Mouse (Mus musculus): ENCODE results near the gene Mchr1. TPM values are rescaled to one million over a fixed set of nuclear protein-coding genes. Genes with fewer than 3 reads are reported as not detected.
"Not testable (repeated sequence)": the region's sequence is repeated elsewhere in the genome, so short reads cannot be mapped to it uniquely, and the experiment has no call there.

The Mchr1 gene
- polyA plus RNA-seq, 1 experiment from 2014 or later, result 1.8 TPM

DNA sequence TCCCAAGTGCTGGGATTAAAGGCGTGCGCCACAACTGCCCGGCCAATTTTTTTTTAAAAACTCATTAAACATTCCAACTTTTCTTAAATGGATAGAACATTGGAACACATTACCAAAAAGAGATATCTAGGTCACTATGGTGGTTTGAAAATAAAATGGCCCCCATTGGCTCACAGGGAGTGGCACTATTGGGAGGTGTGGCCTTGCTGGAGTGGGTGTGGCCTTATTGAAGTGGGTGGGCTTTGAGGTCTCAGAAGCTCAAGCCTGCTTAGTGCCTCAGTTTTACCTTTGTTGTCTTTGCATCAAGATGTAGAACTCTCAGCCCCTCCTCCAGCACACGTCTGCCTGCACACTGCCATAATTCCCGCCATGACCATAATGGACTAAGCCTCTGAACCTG is 32.8 kb upstream of the Mchr1 start:
- Histone ChIP-seq H3K27me3 (no peaks in the 10 kb centered on the region), H3K9me3 (no peaks in the 10 kb centered on the region), H3K4me3 (no peak overlapping the region), H3K4me1 (no peaks in the 10 kb centered on the region), H3K27ac (replicated peaks) (no peak overlapping the region), H3K4me2 (replicated peaks) (no peak overlapping the region), H3K9ac (replicated peaks) (no peak overlapping the region), H3K36me3 (no peaks in the 10 kb centered on the region)
- WGBS, result 93% methylated on average over 5 of the region's 5 CpGs
- ATAC-seq (replicated peaks), result no peak

DNA sequence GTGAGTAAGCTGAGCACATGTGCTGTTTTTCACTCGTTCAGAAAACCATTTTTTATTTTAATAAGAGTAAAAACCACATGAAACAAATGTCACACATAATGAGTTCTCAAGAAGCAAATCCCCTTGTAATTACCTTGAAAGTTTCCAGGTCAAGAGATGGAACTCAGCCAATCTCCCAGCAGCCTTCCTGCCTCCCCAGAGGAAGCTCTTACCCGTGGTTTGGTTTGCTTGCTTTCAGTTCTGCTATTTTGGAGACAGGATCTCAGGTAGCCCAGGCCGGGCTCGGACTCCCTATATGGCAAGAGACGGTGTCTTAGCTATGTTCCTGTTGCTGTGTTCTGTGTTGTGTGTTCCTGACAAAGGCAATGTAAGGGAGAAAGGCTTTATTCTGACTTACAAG is 24.8 kb upstream of the Mchr1 start:
- no peaks in the 10 kb centered on the region for H3K27me3 ChIP-seq
- H3K9me3 ChIP-seq, result no peaks in the 10 kb centered on the region
- no peak overlapping the region for H3K27ac ChIP-seq (replicated peaks)
- no peaks in the 10 kb centered on the region for H3K4me1 ChIP-seq
- H3K9ac ChIP-seq (replicated peaks), result no peak overlapping the region
- H3K36me3 ChIP-seq, result no peaks in the 10 kb centered on the region
- ATAC-seq (replicated peaks), result no peak
- WGBS, result 72% methylated on average over 5 of the region's 5 CpGs
- no peak overlapping the region for H3K4me3 ChIP-seq
- no peak overlapping the region for H3K4me2 ChIP-seq (replicated peaks)

DNA sequence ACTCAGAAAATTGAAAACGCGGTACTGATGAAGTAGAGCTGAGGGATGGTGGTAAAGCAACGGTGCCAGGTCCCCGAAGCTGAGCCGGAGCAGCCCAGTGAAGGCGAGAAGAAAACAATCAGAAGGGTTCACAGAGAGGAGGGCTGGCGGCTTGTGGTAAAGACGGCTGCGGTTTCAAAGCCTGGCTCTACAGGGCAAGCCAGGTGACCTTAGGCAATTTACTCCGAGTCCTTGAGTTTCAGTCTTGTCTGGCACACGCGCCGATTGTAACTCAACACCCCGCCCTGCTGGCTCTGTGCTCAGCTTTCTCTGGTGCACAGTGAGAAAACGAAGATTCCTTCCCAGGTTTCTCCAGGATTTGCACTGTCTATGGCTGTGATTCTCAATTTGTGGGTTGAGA is 22.3 kb upstream of the Mchr1 start:
- no peak overlapping the region for H3K4me2 ChIP-seq (replicated peaks)
- no peaks in the 10 kb centered on the region for H3K9me3 ChIP-seq
- H3K4me1 ChIP-seq, result no peaks in the 10 kb centered on the region
- no peak for ATAC-seq (replicated peaks)
- no peak overlapping the region for H3K27ac ChIP-seq (replicated peaks)
- H3K4me3 ChIP-seq, result no peak overlapping the region
- no peak overlapping the region for H3K9ac ChIP-seq (replicated peaks)
- WGBS, result 72% methylated on average over 15 of the region's 15 CpGs
- H3K36me3 ChIP-seq, result no peaks in the 10 kb centered on the region
- H3K27me3 ChIP-seq, result no peaks in the 10 kb centered on the region

DNA sequence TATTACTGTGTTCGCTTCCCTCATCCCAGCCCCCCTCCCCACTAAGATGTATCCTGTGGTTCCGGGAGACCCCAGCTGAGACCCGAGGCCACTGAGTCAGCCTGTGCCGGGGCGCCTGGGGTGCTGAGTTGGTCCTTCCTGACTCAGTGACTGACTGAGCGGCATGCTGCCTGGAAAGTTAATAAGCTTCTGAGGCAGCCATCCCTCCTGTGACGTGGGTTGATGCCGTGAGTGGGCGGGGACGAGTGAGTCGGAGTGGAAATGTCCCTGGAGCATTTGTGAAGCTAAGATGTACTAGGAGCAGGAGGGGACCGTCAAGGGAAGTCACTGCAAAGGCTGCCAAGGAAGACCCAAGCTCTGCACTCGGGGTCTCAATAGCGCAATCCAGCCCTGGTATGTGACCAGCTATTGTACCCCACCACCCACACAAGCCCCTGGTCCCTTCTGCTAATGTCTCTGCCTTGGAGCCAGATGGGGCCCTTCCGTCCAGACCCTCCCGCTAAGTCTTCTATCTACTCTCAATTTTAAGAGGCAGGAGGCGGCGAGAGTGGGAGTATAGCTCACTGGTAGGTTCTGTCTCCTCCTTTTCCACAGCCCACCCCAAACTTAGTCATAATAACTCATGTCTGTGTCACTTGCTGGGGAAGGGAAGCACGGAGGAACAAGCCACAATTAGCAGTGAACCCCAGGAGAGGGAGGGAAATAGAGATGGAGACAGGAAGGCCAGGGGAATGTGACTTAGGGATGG is 18.2 kb upstream of the Mchr1 start:
- H3K4me1 ChIP-seq, result no peaks in the 10 kb centered on the region
- 85% methylated on average over 19 of the region's 19 CpGs for WGBS
- no peak for ATAC-seq (replicated peaks)

DNA sequence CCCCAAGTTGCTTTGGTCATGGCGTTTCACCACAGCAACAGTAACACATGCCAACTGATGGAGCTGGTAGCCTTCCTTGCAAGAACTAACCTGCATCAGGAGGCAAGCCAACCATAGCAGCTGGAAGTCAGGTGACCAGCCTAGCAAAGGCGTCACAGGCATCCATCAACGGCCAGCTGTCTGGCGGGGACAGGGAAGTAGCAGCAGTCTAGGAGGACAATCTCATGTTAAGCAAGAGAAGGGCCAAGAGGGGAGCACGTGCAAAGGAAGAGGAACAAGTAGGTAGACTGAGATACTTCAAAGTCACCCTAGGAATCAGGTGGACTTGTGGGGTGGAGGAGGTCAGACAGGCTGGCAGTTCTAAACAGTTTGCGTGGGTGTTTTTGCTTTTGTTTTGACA is 16.2 kb upstream of the Mchr1 start:
- H3K4me1 ChIP-seq, result no peaks in the 10 kb centered on the region
- H3K36me3 ChIP-seq, result no peaks in the 10 kb centered on the region
- H3K27ac ChIP-seq (replicated peaks), result no peak overlapping the region
- H3K9ac ChIP-seq (replicated peaks), result no peak overlapping the region
- WGBS, result 80% methylated on average over 6 of the region's 6 CpGs
- no peak overlapping the region for H3K4me3 ChIP-seq
- no peaks in the 10 kb centered on the region for H3K9me3 ChIP-seq
- H3K4me2 ChIP-seq (replicated peaks), result no peak overlapping the region
- no peaks in the 10 kb centered on the region for H3K27me3 ChIP-seq
- ATAC-seq (replicated peaks), result no peak

More for the DNA sequence above, 18.2 kb upstream of the Mchr1 start:
- Histone ChIP-seq H3K9ac (replicated peaks) (no peak overlapping the region), H3K27me3 (no peaks in the 10 kb centered on the region), H3K27ac (replicated peaks) (no peak overlapping the region), H3K4me2 (replicated peaks) (no peak overlapping the region), H3K4me3 (no peak overlapping the region), H3K9me3 (no peaks in the 10 kb centered on the region), H3K36me3 (no peaks in the 10 kb centered on the region)

DNA sequence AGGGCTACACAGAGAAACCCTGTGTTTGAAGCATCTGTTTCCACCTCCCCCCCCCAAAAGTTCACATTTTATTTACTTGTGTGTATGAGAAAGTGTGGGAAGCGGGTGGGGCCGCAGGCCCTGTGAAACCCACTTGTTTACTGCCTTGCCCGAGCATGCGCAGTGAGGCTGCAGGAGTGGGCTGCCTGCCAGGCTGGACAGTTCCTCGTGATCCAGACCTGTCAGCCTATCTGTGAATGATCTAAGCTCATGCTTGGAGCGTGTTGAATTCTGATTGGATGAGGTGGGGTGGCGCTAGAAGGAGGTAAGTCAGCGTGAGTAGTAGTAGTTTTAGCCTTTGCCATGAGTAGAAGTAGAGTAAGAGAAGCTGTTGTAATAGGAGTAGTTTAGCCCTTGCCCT is 15.2 kb upstream of the Mchr1 start:
- H3K4me1 ChIP-seq; H3K27me3 ChIP-seq; ATAC-seq (replicated peaks); H3K27ac ChIP-seq (replicated peaks); H3K4me3 ChIP-seq; H3K9me3 ChIP-seq; H3K36me3 ChIP-seq; H3K4me2 ChIP-seq (replicated peaks); H3K9ac ChIP-seq (replicated peaks): not testable (repeated sequence)
- WGBS, result 73% methylated on average over 8 of the region's 8 CpGs

DNA sequence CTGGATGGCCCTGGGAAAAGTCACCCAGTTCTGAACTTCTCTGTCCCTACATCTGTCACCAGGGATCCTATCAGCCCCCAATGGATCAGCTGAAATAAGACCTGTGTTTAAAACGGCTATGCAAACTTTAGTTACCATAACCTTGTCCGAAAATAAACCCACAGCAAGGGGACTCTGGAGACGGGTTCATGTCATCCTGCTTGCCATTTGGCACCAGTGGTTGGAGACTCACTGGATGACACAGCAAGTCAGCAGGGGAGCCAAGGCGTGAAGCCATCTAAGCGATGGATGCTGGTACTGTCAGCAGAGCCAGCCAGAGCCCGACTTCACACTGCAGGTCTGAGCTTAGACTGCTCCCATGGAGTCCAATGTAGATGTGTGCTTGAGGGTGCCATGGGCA is 13.9 kb upstream of the Mchr1 start:
- no peak overlapping the region for H3K27ac ChIP-seq (replicated peaks)
- H3K36me3 ChIP-seq, result no peaks in the 10 kb centered on the region
- H3K9ac ChIP-seq (replicated peaks), result no peak overlapping the region
- no peaks in the 10 kb centered on the region for H3K9me3 ChIP-seq
- 82% methylated on average over 6 of the region's 6 CpGs for WGBS
- H3K27me3 ChIP-seq, result no peaks in the 10 kb centered on the region
- no peak overlapping the region for H3K4me2 ChIP-seq (replicated peaks)
- ATAC-seq (replicated peaks), result no peak
- H3K4me3 ChIP-seq, result no peak overlapping the region
- no peaks in the 10 kb centered on the region for H3K4me1 ChIP-seq

DNA sequence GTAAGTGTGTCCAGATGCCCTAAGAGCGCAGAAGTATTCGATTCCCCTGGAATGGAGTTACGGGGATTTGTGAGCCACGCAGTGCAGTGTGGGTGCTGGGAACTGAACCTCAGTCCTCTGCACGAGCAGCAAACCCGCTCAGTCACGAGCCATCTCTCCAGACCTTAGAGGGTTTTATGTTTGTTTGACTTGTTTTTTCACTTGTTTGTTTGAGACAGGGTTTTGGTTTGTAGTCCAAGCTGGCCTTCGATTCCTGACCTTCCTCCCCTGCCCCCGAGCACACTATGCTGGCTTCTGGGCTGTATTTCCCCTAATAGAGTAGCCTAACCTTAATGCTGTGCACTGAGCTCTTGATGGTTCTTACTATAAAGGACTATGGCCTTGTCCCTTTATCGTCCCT is 10.3 kb upstream of the Mchr1 start:
- H3K9me3 ChIP-seq, result no peaks in the 10 kb centered on the region
- no peak overlapping the region for H3K27ac ChIP-seq (replicated peaks)
- H3K36me3 ChIP-seq, result no peaks in the 10 kb centered on the region
- no peak overlapping the region for H3K4me2 ChIP-seq (replicated peaks)
- no peak overlapping the region for H3K9ac ChIP-seq (replicated peaks)
- ATAC-seq (replicated peaks), result no peak
- H3K4me3 ChIP-seq, result no peak overlapping the region
- no peaks in the 10 kb centered on the region for H3K27me3 ChIP-seq
- 94% methylated on average over 10 of the region's 10 CpGs for WGBS
- H3K4me1 ChIP-seq, result no peaks in the 10 kb centered on the region

DNA sequence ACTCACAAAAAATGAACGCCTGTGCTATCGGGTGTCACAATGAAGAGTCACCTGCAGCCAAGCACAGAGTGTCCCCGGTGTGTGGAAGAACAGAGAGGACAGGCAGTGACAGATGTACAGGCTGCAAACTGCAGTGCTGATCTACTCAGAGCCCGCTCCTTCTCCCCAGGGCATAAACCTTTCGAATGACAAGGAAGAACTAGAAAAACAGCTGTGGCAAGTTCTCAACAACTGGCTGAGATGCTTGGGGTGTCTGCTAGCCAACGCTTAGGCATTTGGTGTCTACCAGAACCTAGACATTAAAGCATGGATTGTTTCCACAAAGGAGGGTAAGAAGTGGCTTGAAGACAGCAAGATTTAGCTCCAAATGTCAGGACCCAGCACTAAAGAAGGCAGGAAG is 9.6 kb upstream of the Mchr1 start:
- 87% methylated on average over 6 of the region's 6 CpGs for WGBS
- Histone ChIP-seq H3K36me3 (no peaks in the 10 kb centered on the region), H3K27me3 (no peaks in the 10 kb centered on the region), H3K9ac (replicated peaks) (no peak overlapping the region), H3K4me2 (replicated peaks) (no peak overlapping the region), H3K27ac (replicated peaks) (no peak overlapping the region), H3K9me3 (no peaks in the 10 kb centered on the region), H3K4me3 (no peak overlapping the region), H3K4me1 (no peaks in the 10 kb centered on the region)
- ATAC-seq (replicated peaks), result no peak

DNA sequence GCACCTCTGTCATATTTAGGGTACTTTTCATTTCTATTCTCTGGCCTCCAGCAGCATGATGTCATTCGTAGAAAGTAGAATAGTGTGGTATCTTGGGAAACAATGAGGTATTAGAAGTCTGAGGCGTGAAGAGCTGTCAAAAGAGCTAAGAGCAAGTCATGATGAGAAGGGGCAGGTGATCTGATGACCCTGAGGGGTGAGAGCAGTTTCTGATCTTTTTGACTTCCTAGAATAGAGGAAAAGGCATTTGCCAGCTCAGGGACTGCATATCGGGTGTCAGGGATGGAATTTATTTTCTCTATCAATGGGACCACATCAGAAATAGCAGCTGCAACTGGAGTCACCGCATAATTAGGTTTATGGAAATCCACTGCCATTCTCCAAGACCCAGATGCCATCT is 8.5 kb upstream of the Mchr1 start:
- no peak overlapping the region for H3K9ac ChIP-seq (replicated peaks)
- no peaks in the 10 kb centered on the region for H3K4me1 ChIP-seq
- H3K36me3 ChIP-seq, result no peaks in the 10 kb centered on the region
- no peak overlapping the region for H3K27ac ChIP-seq (replicated peaks)
- H3K4me2 ChIP-seq (replicated peaks), result no peak overlapping the region
- no peaks in the 10 kb centered on the region for H3K27me3 ChIP-seq
- no peak overlapping the region for H3K4me3 ChIP-seq
- WGBS, result 61% methylated on average over 4 of the region's 4 CpGs
- H3K9me3 ChIP-seq, result no peaks in the 10 kb centered on the region
- ATAC-seq (replicated peaks), result no peak

DNA sequence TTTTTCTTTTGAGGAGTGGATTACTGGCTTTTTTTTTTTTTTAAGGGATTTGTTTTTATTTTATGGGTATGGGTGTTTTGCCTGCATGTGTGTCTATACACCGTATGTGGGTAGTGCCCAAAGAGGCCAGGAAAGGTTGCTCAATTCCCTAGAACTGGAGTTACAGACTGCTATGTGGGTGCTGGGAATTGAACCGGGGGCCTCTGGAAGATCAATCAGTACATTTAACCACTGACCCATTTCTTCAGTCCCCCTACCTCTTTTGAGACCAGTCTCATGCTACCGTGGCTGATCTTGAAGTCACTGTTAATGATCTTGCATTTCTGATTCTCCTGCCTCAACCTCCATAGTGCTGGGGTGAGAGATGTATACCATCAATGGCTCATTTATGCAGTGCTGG is 8.0 kb upstream of the Mchr1 start:
- H3K9ac ChIP-seq (replicated peaks), result no peak overlapping the region
- no peaks in the 10 kb centered on the region for H3K36me3 ChIP-seq
- ATAC-seq (replicated peaks), result no peak
- no peak overlapping the region for H3K4me2 ChIP-seq (replicated peaks)
- H3K27me3 ChIP-seq, result no peaks in the 10 kb centered on the region
- no peak overlapping the region for H3K27ac ChIP-seq (replicated peaks)
- no peaks in the 10 kb centered on the region for H3K9me3 ChIP-seq
- H3K4me3 ChIP-seq, result no peak overlapping the region
- no peaks in the 10 kb centered on the region for H3K4me1 ChIP-seq
- WGBS, result 84% methylated on average over 3 of the region's 3 CpGs

DNA sequence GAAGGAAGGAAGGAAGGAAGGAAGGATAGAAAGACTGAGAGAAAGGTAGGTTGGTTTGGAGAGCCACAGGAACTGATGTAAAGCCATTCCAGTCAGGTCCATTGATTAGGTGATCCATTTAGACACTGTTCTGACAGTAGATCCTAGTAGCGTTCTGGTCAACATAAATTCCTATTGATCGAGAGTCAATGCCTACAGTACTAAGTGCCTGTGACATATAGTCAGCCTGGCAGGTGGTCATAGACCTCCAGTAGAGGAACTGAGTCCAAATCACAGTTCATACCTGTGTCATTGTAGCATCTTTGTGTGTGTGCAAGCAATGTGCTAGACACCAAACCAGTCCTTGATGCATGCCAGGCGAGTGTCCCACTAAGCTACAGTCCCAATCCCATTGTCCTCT is 7.0 kb upstream of the Mchr1 start:
- no peak overlapping the region for H3K4me3 ChIP-seq
- WGBS, result 88% methylated on average over 3 of the region's 3 CpGs
- no peak for ATAC-seq (replicated peaks)

DNA sequence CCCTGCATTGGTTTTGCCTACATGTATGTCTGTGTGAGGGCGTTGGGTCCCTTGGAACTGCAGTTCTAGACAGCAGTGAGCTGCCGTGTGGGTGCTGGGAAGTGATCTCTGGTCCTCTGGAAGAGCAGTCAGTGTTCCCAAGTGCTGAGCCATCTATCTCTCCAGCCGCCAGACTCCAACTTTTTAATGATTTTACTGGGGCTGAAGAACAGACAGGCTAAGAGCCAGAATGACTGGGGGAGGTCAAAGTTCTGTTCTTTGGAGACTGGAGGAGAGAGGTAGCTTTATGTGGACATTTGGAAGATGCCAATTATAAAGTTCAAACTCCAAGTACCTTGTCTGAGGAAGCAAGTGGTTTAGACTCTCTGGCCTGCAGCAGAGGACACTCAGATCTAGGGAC is 5.5 kb upstream of the Mchr1 start:
- no peak overlapping the region for H3K4me2 ChIP-seq (replicated peaks)
- no peak overlapping the region for H3K27ac ChIP-seq (replicated peaks)
- 83% methylated on average over 3 of the region's 3 CpGs for WGBS
- no peak overlapping the region for H3K9ac ChIP-seq (replicated peaks)
- H3K4me1 ChIP-seq, result no peaks in the 10 kb centered on the region
- no peaks in the 10 kb centered on the region for H3K9me3 ChIP-seq
- no peak for ATAC-seq (replicated peaks)
- H3K36me3 ChIP-seq, result no peaks in the 10 kb centered on the region
- H3K27me3 ChIP-seq, result no peaks in the 10 kb centered on the region
- no peak overlapping the region for H3K4me3 ChIP-seq

More for the DNA sequence above, 7.0 kb upstream of the Mchr1 start:
- Histone ChIP-seq H3K4me1 (no peaks in the 10 kb centered on the region), H3K27me3 (no peaks in the 10 kb centered on the region), H3K9ac (replicated peaks) (no peak overlapping the region), H3K9me3 (no peaks in the 10 kb centered on the region), H3K4me2 (replicated peaks) (no peak overlapping the region), H3K27ac (replicated peaks) (no peak overlapping the region), H3K36me3 (no peaks in the 10 kb centered on the region)

All from forebrain, embryonic 15.5 days (tissue).